Mouse (Mus musculus): ENCODE results near the gene U2af2. TPM values are rescaled to one million over a fixed set of nuclear protein-coding genes. Genes with fewer than 3 reads are reported as not detected.

U2af2 gene
- total and polyA plus RNA-seq, 2 experiments from 2014 or later = 86.9 to 153 TPM

DNA sequence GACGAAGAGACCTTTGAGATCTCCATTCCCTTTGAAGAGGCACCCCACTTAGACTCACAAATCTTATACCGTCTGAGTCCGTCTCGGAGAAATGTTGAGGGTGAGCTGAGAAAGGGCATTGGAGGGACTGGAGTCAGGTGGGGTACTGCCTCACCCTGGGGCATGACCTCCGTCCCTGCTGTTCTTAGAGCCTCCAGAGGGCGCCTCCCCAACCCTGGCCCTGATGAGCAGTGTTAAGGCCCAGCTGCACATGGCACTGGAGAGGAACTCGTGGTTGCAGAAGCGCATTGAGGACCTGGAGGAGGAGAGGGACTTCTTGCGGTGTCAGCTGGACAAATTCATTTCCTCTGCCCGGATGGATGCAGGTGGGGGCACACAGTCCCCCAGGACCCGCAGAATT is 4.1 kb upstream of the U2af2 start:
- DNase-seq (ENCODE audit: low spot score) (no peak), ATAC-seq (no peak)
- peak overlapping the region; percentile 71 for H3K4me2 ChIP-seq (ENCODE audit: low read depth, low read length)
- peak; percentile 33 for TF ChIP-seq CTCF (IDR thresholded peaks at IDR 0.05; ENCODE audit: low read depth)
- H3K9me3 ChIP-seq (ENCODE audit: low read length) = no peaks in the 10 kb centered on the region
- H3K27me3 ChIP-seq (ENCODE audit: insufficient read depth, low read length) = peaks cover 11% of the 10 kb centered on the region; the same call in 1 of the 2 replicates
- peak overlapping the region; percentile 56; the same call in 1 of the 2 replicates for H3K9ac ChIP-seq (replicated peaks; ENCODE audit: low read length)
- WGBS = 25% methylated on average over 11 of the region's 11 CpGs
- no peak overlapping the region for H3K27ac ChIP-seq
- peaks cover 32% of the 10 kb centered on the region for H3K4me1 ChIP-seq (ENCODE audit: insufficient read depth, low read length)
- no peaks in the 10 kb centered on the region for H3K36me3 ChIP-seq (ENCODE audit: insufficient read depth, low read length)
- peak overlapping the region; percentile 49 for H3K4me3 ChIP-seq (ENCODE audit: low read length)

GRCm38 (mm10) chr7:5058631-5059030 is 3.3 kb upstream of the U2af2 start:
- ATAC-seq (no peak), DNase-seq (ENCODE audit: low spot score) (no peak)
- Histone ChIP-seq H3K9me3 (ENCODE audit: low read length) (no peaks in the 10 kb centered on the region), H3K4me3 (ENCODE audit: low read length) (no peak overlapping the region), H3K27ac (no peak overlapping the region), H3K27me3 (ENCODE audit: insufficient read depth, low read length) (0 out of 2 replicates have a peak, but pooled peaks cover 11% of the 10 kb centered on the region), H3K36me3 (ENCODE audit: insufficient read depth, low read length) (no peaks in the 10 kb centered on the region), H3K4me2 (ENCODE audit: low read depth, low read length) (no peak overlapping the region), H3K9ac (replicated peaks; ENCODE audit: low read length) (no peak overlapping the region), H3K4me1 (ENCODE audit: insufficient read depth, low read length) (peaks cover 29% of the 10 kb centered on the region)
- no peak for TF ChIP-seq CTCF (IDR thresholded peaks at IDR 0.05; ENCODE audit: low read depth)
- 96% methylated on average over 1 of the region's 1 CpGs for WGBS

DNA sequence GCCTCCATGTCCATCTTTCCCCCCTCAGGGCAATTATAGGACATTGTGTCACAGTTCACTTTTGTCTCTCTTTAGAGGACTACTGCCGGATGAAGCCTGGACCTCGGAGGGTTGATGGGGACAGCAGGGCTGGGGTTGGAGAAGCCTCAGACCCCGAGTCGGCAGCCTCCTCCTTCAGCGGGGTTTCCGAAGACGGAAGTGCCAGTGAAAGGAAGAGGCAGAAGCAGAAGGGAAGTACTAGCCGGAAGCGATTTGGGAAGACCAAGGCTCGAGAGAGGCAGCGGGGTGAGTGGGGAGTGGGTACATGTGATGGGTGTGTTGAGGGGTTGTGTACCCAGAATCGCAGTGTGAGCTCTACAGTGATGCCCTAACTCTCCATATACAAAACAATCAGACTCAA is 2.5 kb upstream of the U2af2 start:
- Histone ChIP-seq H3K36me3 (ENCODE audit: insufficient read depth, low read length) (no peaks in the 10 kb centered on the region), H3K4me2 (ENCODE audit: low read depth, low read length) (no peak overlapping the region), H3K27ac (peak overlapping the region; percentile 99), H3K27me3 (ENCODE audit: insufficient read depth, low read length) (0 out of 2 replicates have a peak, but pooled peaks cover 11% of the 10 kb centered on the region), H3K4me1 (ENCODE audit: insufficient read depth, low read length) (peaks cover 34% of the 10 kb centered on the region), H3K9ac (replicated peaks; ENCODE audit: low read length) (no peak overlapping the region), H3K4me3 (ENCODE audit: low read length) (no peak overlapping the region), H3K9me3 (ENCODE audit: low read length) (no peaks in the 10 kb centered on the region)
- WGBS = 91% methylated on average over 12 of the region's 12 CpGs
- DNase-seq (ENCODE audit: low spot score) (no peak), ATAC-seq (no peak)
- TF ChIP-seq CTCF (IDR thresholded peaks at IDR 0.05; ENCODE audit: low read depth) = no peak

DNA sequence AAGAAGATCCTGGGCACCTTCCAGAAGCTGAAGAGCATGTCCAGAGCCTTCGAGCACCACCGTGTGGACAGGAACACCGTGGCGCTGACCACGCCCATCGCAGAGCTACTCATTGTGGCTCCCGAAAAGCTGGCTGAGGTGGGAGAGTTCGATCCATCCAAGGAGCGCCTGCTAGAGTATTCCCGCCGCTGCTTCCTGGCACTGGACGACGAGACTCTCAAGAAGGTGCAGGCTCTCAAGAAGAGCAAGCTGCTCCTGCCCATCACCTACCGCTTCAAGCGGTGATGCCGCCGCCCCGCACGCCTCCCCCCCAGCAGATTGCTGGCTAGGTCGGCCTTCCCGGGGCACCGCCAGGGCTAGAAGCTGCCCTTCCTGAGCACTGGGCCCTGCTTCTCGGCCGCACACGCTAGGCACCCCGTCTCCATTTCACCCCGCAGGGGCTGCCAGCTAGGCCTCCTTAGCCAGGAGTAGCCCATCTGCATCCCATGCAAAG is 1.7 kb upstream of the U2af2 start:
- 3% methylated on average over 27 of the region's 27 CpGs for WGBS
- peaks cover 34% of the 10 kb centered on the region for H3K4me1 ChIP-seq (ENCODE audit: insufficient read depth, low read length)
- peak overlapping the region; percentile 70 for H3K4me3 ChIP-seq (ENCODE audit: low read length)
- peak overlapping the region; percentile 99 for H3K27ac ChIP-seq
- H3K9ac ChIP-seq (replicated peaks; ENCODE audit: low read length) = peak overlapping the region; percentile 79
- TF ChIP-seq CTCF (IDR thresholded peaks at IDR 0.05; ENCODE audit: low read depth) = peak; percentile 80
- H3K9me3 ChIP-seq (ENCODE audit: low read length) = no peaks in the 10 kb centered on the region
- no peaks in the 10 kb centered on the region for H3K36me3 ChIP-seq (ENCODE audit: insufficient read depth, low read length)
- peak; percentile 93 for DNase-seq (ENCODE audit: low spot score)
- 0 out of 2 replicates have a peak, but pooled peaks cover 5% of the 10 kb centered on the region for H3K27me3 ChIP-seq (ENCODE audit: insufficient read depth, low read length)
- H3K4me2 ChIP-seq (ENCODE audit: low read depth, low read length) = peak overlapping the region; percentile 93
- no peak for ATAC-seq

- H3K27me3 ChIP-seq (ENCODE audit: insufficient read depth, low read length) = no peaks in the 10 kb centered on the region
- peak overlapping the region; percentile 93 for H3K4me2 ChIP-seq (ENCODE audit: low read depth, low read length)
- peak overlapping the region; percentile 70 for H3K4me3 ChIP-seq (ENCODE audit: low read length)
- peak overlapping the region; percentile 79 for H3K9ac ChIP-seq (replicated peaks; ENCODE audit: low read length)
- peaks cover 29% of the 10 kb centered on the region for H3K4me1 ChIP-seq (ENCODE audit: insufficient read depth, low read length)
- peak; percentile 70 for TF ChIP-seq CTCF (IDR thresholded peaks at IDR 0.05; ENCODE audit: low read depth)
- H3K27ac ChIP-seq = peak overlapping the region; percentile 99
- ATAC-seq = peak; percentile 89
- H3K9me3 ChIP-seq (ENCODE audit: low read length) = no peaks in the 10 kb centered on the region
- DNase-seq (ENCODE audit: low spot score) = peak; percentile 100
- peaks cover 1% of the 10 kb centered on the region; the same call in 1 of the 2 replicates for H3K36me3 ChIP-seq (ENCODE audit: insufficient read depth, low read length)
- 0% methylated on average over 60 of the region's 60 CpGs for WGBS
Observed at GRCm38 (mm10) chr7:5060944-5061773, 784 bp upstream of the U2af2 start.

- H3K4me1 ChIP-seq (ENCODE audit: insufficient read depth, low read length) = peaks cover 24% of the 10 kb centered on the region
Observed at GRCm38 (mm10) chr7:5062360-5063001, 538 bp downstream of the U2af2 start.

More at GRCm38 (mm10) chr7:5062360-5063001, 538 bp downstream of the U2af2 start:
- DNase-seq (ENCODE audit: low spot score) = peak; percentile 89
- no peaks in the 10 kb centered on the region for H3K27me3 ChIP-seq (ENCODE audit: insufficient read depth, low read length)
- TF ChIP-seq CTCF (IDR thresholded peaks at IDR 0.05; ENCODE audit: low read depth) = no peak
- H3K27ac ChIP-seq = peak overlapping the region; percentile 99
- H3K4me3 ChIP-seq (ENCODE audit: low read length) = peak overlapping the region; percentile 70
- H3K9ac ChIP-seq (replicated peaks; ENCODE audit: low read length) = peak overlapping the region; percentile 79
- peak overlapping the region; percentile 93 for H3K4me2 ChIP-seq (ENCODE audit: low read depth, low read length)
- no peaks in the 10 kb centered on the region for H3K9me3 ChIP-seq (ENCODE audit: low read length)
- peak; percentile 58 for ATAC-seq
- WGBS = 2% methylated on average over 49 of the region's 51 CpGs
- peaks cover 4% of the 10 kb centered on the region; the same call in 1 of the 2 replicates for H3K36me3 ChIP-seq (ENCODE audit: insufficient read depth, low read length)
